Mouse (Mus musculus): ENCODE measurements around the gene Togaram2. TPM values are rescaled to one million over a fixed set of nuclear protein-coding genes. Genes with fewer than 3 reads are reported as not detected.

Togaram2 gene
- polyA plus RNA-seq, 1 experiment from 2014 or later, result 0.93 TPM

GRCm38 (mm10) chr17:71698619-71698956 lies 25.5 kb downstream of the Togaram2 start:
- Histone ChIP-seq H3K27me3 (replicated peaks; ENCODE audit: control insufficient read depth, insufficient read depth, low read length) (no peaks in the 10 kb centered on the region; the same call in 1 of the 2 replicates), H3K9ac (ENCODE audit: low read depth, low read length) (no peak overlapping the region), H3K9me3 (ENCODE audit: control insufficient read depth, low read length) (no peaks in the 10 kb centered on the region), H3K4me3 (ENCODE audit: low read depth, low read length) (no peak overlapping the region), H3K27ac (replicated peaks; ENCODE audit: low read depth, low read length) (no peak overlapping the region), H3K36me3 (ENCODE audit: control insufficient read depth, insufficient read depth, low read length) (no peaks in the 10 kb centered on the region), H3K4me2 (ENCODE audit: low read depth, low read length) (no peak overlapping the region), H3K4me1 (ENCODE audit: control insufficient read depth, insufficient read depth, low read length) (no peaks in the 10 kb centered on the region)
- DNase-seq (ENCODE audit: low spot score), result no peak
- ATAC-seq (ENCODE audit: low read depth), result no peak
- 85% methylated on average over 11 of the region's 11 CpGs for WGBS

GRCm38 (mm10) chr17:71705113-71705512 lies 32.1 kb downstream of the Togaram2 start:
- no peaks in the 10 kb centered on the region for H3K9me3 ChIP-seq (ENCODE audit: control insufficient read depth, low read length)
- WGBS, result 75% methylated on average over 1 of the region's 1 CpGs
- no peak overlapping the region for H3K9ac ChIP-seq (ENCODE audit: low read depth, low read length)
- no peak overlapping the region for H3K4me2 ChIP-seq (ENCODE audit: low read depth, low read length)
- H3K36me3 ChIP-seq (ENCODE audit: control insufficient read depth, insufficient read depth, low read length), result no peaks in the 10 kb centered on the region
- no peak overlapping the region for H3K27ac ChIP-seq (replicated peaks; ENCODE audit: low read depth, low read length)
- no peak for DNase-seq (ENCODE audit: low spot score)
- H3K4me1 ChIP-seq (ENCODE audit: control insufficient read depth, insufficient read depth, low read length), result no peaks in the 10 kb centered on the region
- no peak overlapping the region for H3K4me3 ChIP-seq (ENCODE audit: low read depth, low read length)
- ATAC-seq (ENCODE audit: low read depth), result no peak
- H3K27me3 ChIP-seq (replicated peaks; ENCODE audit: control insufficient read depth, insufficient read depth, low read length), result no peaks in the 10 kb centered on the region

GRCm38 (mm10) chr17:71705550-71706480 lies 32.8 kb downstream of the Togaram2 start:
- Histone ChIP-seq H3K27me3 (replicated peaks; ENCODE audit: control insufficient read depth, insufficient read depth, low read length) (no peaks in the 10 kb centered on the region), H3K36me3 (ENCODE audit: control insufficient read depth, insufficient read depth, low read length) (no peaks in the 10 kb centered on the region), H3K9ac (ENCODE audit: low read depth, low read length) (no peak overlapping the region), H3K9me3 (ENCODE audit: control insufficient read depth, low read length) (no peaks in the 10 kb centered on the region), H3K4me3 (ENCODE audit: low read depth, low read length) (no peak overlapping the region), H3K4me2 (ENCODE audit: low read depth, low read length) (no peak overlapping the region), H3K4me1 (ENCODE audit: control insufficient read depth, insufficient read depth, low read length) (no peaks in the 10 kb centered on the region), H3K27ac (replicated peaks; ENCODE audit: low read depth, low read length) (no peak overlapping the region)
- DNase-seq (ENCODE audit: low spot score) (no peak), ATAC-seq (ENCODE audit: low read depth) (no peak)
- 72% methylated on average over 13 of the region's 14 CpGs for WGBS

GRCm38 (mm10) chr17:71707715-71708114 lies 34.7 kb downstream of the Togaram2 start:
- no peak for ATAC-seq (ENCODE audit: low read depth)
- Histone ChIP-seq H3K4me2 (ENCODE audit: low read depth, low read length) (no peak overlapping the region), H3K27me3 (replicated peaks; ENCODE audit: control insufficient read depth, insufficient read depth, low read length) (no peaks in the 10 kb centered on the region), H3K4me1 (ENCODE audit: control insufficient read depth, insufficient read depth, low read length) (no peaks in the 10 kb centered on the region), H3K27ac (replicated peaks; ENCODE audit: low read depth, low read length) (no peak overlapping the region), H3K36me3 (ENCODE audit: control insufficient read depth, insufficient read depth, low read length) (no peaks in the 10 kb centered on the region), H3K9ac (ENCODE audit: low read depth, low read length) (no peak overlapping the region), H3K9me3 (ENCODE audit: control insufficient read depth, low read length) (no peaks in the 10 kb centered on the region), H3K4me3 (ENCODE audit: low read depth, low read length) (no peak overlapping the region)
- DNase-seq (ENCODE audit: low spot score), result no peak
- WGBS, result 60% methylated on average over 4 of the region's 4 CpGs

- 80% methylated on average over 6 of the region's 6 CpGs for WGBS
- Histone ChIP-seq H3K4me2 (ENCODE audit: low read depth, low read length) (no peak overlapping the region), H3K4me1 (ENCODE audit: control insufficient read depth, insufficient read depth, low read length) (no peaks in the 10 kb centered on the region), H3K27ac (replicated peaks; ENCODE audit: low read depth, low read length) (no peak overlapping the region), H3K36me3 (ENCODE audit: control insufficient read depth, insufficient read depth, low read length) (no peaks in the 10 kb centered on the region), H3K9ac (ENCODE audit: low read depth, low read length) (no peak overlapping the region), H3K4me3 (ENCODE audit: low read depth, low read length) (no peak overlapping the region), H3K9me3 (ENCODE audit: control insufficient read depth, low read length) (no peaks in the 10 kb centered on the region), H3K27me3 (replicated peaks; ENCODE audit: control insufficient read depth, insufficient read depth, low read length) (no peaks in the 10 kb centered on the region)
- ATAC-seq (ENCODE audit: low read depth), result no peak
- no peak for DNase-seq (ENCODE audit: low spot score)
Observed at GRCm38 (mm10) chr17:71712279-71712678, 39.2 kb downstream of the Togaram2 start.

GRCm38 (mm10) chr17:71715034-71715433 lies 42.0 kb downstream of the Togaram2 start:
- H3K9me3 ChIP-seq (ENCODE audit: control insufficient read depth, low read length), result no peaks in the 10 kb centered on the region
- H3K4me2 ChIP-seq (ENCODE audit: low read depth, low read length), result no peak overlapping the region
- H3K27me3 ChIP-seq (replicated peaks; ENCODE audit: control insufficient read depth, insufficient read depth, low read length), result no peaks in the 10 kb centered on the region
- no peak overlapping the region for H3K27ac ChIP-seq (replicated peaks; ENCODE audit: low read depth, low read length)
- ATAC-seq (ENCODE audit: low read depth) (no peak), DNase-seq (ENCODE audit: low spot score) (no peak)
- H3K36me3 ChIP-seq (ENCODE audit: control insufficient read depth, insufficient read depth, low read length), result no peaks in the 10 kb centered on the region
- H3K9ac ChIP-seq (ENCODE audit: low read depth, low read length), result no peak overlapping the region
- no peak overlapping the region for H3K4me3 ChIP-seq (ENCODE audit: low read depth, low read length)
- WGBS, result 58% methylated on average over 3 of the region's 3 CpGs
- H3K4me1 ChIP-seq (ENCODE audit: control insufficient read depth, insufficient read depth, low read length), result no peaks in the 10 kb centered on the region

GRCm38 (mm10) chr17:71717881-71718625 lies 45.0 kb downstream of the Togaram2 start:
- Histone ChIP-seq H3K27me3 (replicated peaks; ENCODE audit: control insufficient read depth, insufficient read depth, low read length) (no peaks in the 10 kb centered on the region), H3K4me1 (ENCODE audit: control insufficient read depth, insufficient read depth, low read length) (no peaks in the 10 kb centered on the region), H3K9me3 (ENCODE audit: control insufficient read depth, low read length) (no peaks in the 10 kb centered on the region), H3K36me3 (ENCODE audit: control insufficient read depth, insufficient read depth, low read length) (no peaks in the 10 kb centered on the region), H3K9ac (ENCODE audit: low read depth, low read length) (no peak overlapping the region), H3K4me3 (ENCODE audit: low read depth, low read length) (no peak overlapping the region), H3K4me2 (ENCODE audit: low read depth, low read length) (no peak overlapping the region), H3K27ac (replicated peaks; ENCODE audit: low read depth, low read length) (no peak overlapping the region)
- no peak for DNase-seq (ENCODE audit: low spot score)
- WGBS, result 86% methylated on average over 8 of the region's 8 CpGs
- no peak for ATAC-seq (ENCODE audit: low read depth)

GRCm38 (mm10) chr17:71720434-71720833 lies 47.4 kb downstream of the Togaram2 start:
- H3K36me3 ChIP-seq (ENCODE audit: control insufficient read depth, insufficient read depth, low read length), result no peaks in the 10 kb centered on the region
- no peaks in the 10 kb centered on the region for H3K27me3 ChIP-seq (replicated peaks; ENCODE audit: control insufficient read depth, insufficient read depth, low read length)
- DNase-seq (ENCODE audit: low spot score) (no peak), ATAC-seq (ENCODE audit: low read depth) (no peak)
- H3K27ac ChIP-seq (replicated peaks; ENCODE audit: low read depth, low read length), result no peak overlapping the region
- H3K4me2 ChIP-seq (ENCODE audit: low read depth, low read length), result no peak overlapping the region
- H3K9me3 ChIP-seq (ENCODE audit: control insufficient read depth, low read length), result no peaks in the 10 kb centered on the region
- H3K4me1 ChIP-seq (ENCODE audit: control insufficient read depth, insufficient read depth, low read length), result no peaks in the 10 kb centered on the region
- no peak overlapping the region for H3K9ac ChIP-seq (ENCODE audit: low read depth, low read length)
- no peak overlapping the region for H3K4me3 ChIP-seq (ENCODE audit: low read depth, low read length)

Measured in embryonic facial prominence, embryonic 14.5 days (tissue).